Mouse (Mus musculus) central nervous system, embryonic 11.5 days (tissue): Measurements from ENCODE around the gene Gm10961. TPM values are rescaled to one million over a fixed set of nuclear protein-coding genes. Genes with fewer than 3 reads are reported as not detected.

Experiments
- polyA plus RNA-seq: library from polyadenylated mRNA; depleted of rRNA; stranded (reverse); fragments of >200 nt; gene quantifications from 2 replicates; pipeline ENCODE4 v1.2.3, GENCODE M21; 2012; rRNA removed

Gm10961 gene
- not detected in 2 replicates for polyA plus RNA-seq

DNA sequence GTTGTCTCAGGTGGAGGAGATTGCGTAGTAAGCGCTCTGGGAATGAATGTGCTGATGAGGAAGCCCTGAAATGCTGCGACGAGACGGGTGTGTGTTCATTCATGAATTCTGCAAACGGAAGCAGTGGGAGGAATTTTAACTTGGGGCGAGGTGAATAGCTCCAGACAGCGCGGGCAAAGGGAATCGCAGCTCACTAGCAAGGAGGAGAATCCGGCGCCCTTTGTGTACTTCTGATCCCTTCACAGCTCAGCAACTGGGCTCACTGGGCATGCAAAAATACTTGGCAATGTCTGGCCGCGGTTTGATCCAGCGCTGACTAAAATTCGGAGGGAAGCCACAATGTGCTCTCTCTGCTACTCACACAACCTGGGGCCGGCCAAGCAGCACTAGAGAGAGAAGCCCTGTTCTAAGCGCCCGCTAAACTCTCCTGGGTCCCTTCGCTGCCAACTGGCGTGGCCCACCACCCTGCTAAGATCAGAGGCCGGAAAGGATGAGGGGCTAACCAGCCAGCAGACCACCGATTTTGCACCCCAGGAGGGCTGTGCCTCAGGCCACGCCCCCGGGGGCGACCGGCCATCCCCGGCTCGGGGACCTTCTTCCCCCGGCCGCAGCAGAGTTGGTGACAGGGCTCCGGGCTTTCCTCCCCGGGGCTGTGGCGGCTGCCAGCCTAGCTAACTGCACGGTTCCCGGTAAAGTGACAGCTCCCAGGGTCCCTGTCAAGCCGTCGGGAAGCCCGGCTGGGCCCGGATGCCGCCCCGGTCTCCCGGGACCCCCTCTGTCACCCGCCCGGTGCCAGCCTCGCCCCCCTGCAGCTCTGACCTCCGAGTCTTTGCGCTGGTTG is at the start of gene Gm10961:
Gm10961 (plus strand) TSS at position 641 of the 841 bp plus-strand sequence.

DNA sequence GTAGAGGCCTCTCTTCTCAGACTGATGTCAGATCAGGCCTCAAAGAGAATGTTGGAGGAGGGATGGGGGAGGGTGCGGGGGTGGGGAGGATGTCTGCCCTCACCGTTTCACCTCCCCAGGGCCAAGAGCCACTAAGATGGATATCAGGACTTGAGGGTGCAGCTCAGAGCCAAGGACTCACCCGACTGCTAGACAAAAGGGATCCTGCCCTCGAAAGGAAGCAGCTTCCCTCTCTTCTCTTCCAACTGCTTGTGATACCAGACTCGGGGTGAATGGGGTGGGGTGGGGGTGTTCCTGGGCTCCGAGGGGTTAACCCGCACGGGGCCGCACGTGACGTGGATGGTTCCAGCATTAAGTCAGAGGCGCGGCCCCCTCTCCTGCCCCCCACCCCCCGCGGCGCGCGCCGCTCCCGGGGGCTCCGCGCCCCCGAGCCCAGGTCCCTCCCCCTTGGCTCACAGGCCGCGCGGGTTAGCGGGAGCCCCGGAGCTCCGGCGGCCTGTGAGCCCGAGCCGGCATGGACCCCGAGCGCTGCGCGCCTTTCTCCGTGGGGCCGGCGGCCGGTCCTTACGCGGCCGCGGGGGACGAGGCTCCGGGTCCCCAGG is 36.4 kb upstream of the Gm10961 start, which contains the start of gene Alx3:
Alx3 (plus strand) TSS at position 370 of the 602 bp plus-strand sequence.

GRCm38 (mm10) chr3:107631523-107631958 is 419 bp downstream of the Gm10961 start, which contains the start of gene Strip1:
Strip1 (minus strand) TSS chr3:107631694.

Other genes with a start within 250 kb of the Gm10961 start
- 0.32 and 0.58 TPM in 2 replicates for gene Kcnc4, start 171.8 kb upstream of the Gm10961 start, polyA plus RNA-seq
- gene Slc6a17, start 113.3 kb upstream of the Gm10961 start, polyA plus RNA-seq = 4.0 and 6.7 TPM in 2 replicates
- gene Ubl4b, start 76.2 kb upstream of the Gm10961 start, polyA plus RNA-seq = 0.17 and 0.61 TPM in 2 replicates
- gene Alx3, start 36.3 kb upstream of the Gm10961 start, polyA plus RNA-seq = 5.8 and 8.5 TPM in 2 replicates
- gene Strip1, start 372 bp downstream of the Gm10961 start, polyA plus RNA-seq = 88.3 and 97.6 TPM in 2 replicates
- 122 and 155 TPM in 2 replicates for gene Ahcyl1, start 65.2 kb downstream of the Gm10961 start, polyA plus RNA-seq
- 5.8 and 6.5 TPM in 2 replicates for gene Csf1, start 129.1 kb downstream of the Gm10961 start, polyA plus RNA-seq
- 0.05 TPM in 1 of 2 replicates, not detected in the other for gene Eps8l3, start 245.9 kb downstream of the Gm10961 start, polyA plus RNA-seq